Mouse (Mus musculus): ENCODE results near the gene Adamts4.
"Not testable (repeated sequence)": the region's sequence is repeated elsewhere in the genome, so short reads cannot be mapped to it uniquely, and the experiment has no call there.

The Adamts4 gene

GRCm38 (mm10) chr1:171231844-171232243, 18.4 kb upstream of the Adamts4 start:
- no peak for DNase-seq (ENCODE audit: low read depth, low spot score)

DNA sequence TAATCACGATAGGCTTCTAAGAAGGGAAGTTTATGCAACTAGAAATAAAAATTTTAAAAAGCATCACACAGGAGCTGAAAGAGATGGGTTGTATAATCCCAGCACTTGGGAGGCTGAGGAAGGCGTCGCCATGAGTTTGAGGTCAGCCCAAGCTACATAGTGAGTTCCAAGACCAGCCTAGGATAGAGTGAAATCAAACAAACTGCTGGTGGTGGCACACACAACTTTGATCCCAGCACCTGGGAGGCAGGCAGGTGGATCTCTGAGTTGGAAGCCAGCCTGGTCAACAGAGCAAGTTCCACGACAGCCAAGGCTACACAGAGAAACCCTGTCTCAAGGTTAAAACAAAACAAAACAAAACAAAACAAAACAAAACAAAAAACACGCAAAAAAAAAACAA, 17.9 kb upstream of the Adamts4 start:
- no peak for DNase-seq (ENCODE audit: low read depth, low spot score)

- DNase-seq (ENCODE audit: low read depth, low spot score), result no peak
Measured at GRCm38 (mm10) chr1:171232800-171233730, 17.2 kb upstream of the Adamts4 start.

GRCm38 (mm10) chr1:171234126-171234525, 16.1 kb upstream of the Adamts4 start, which contains the start of gene Fcer1g:
Fcer1g (minus strand) TSS chr1:171234365.
- no peak for DNase-seq (ENCODE audit: low read depth, low spot score)

- no peak for DNase-seq (ENCODE audit: low read depth, low spot score)
Measured at GRCm38 (mm10) chr1:171234538-171234937, 15.7 kb upstream of the Adamts4 start.

- no peak for DNase-seq (ENCODE audit: low read depth, low spot score)
Measured at GRCm38 (mm10) chr1:171235791-171236190, 14.4 kb upstream of the Adamts4 start.

DNA sequence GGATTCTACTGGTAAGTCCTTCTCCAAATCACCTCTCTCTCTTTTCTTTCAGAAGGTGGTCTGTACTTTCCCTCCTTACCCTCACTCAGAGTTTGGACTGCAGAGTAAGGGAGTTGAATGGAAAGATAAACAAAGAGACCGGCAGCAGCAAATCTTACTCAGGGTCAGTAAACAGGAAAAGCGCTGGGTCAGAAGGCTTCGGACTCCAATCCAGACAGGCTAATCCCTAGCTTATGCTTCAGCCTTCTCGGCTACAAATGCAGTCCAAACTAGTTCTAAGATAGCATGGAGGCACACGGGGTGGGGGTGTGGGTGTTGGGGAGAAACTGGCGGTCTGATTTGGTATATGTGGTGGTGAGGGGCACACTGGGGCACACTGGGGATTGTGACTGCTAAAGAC, 12.8 kb upstream of the Adamts4 start:
- DNase-seq (ENCODE audit: low read depth, low spot score), result no peak

DNA sequence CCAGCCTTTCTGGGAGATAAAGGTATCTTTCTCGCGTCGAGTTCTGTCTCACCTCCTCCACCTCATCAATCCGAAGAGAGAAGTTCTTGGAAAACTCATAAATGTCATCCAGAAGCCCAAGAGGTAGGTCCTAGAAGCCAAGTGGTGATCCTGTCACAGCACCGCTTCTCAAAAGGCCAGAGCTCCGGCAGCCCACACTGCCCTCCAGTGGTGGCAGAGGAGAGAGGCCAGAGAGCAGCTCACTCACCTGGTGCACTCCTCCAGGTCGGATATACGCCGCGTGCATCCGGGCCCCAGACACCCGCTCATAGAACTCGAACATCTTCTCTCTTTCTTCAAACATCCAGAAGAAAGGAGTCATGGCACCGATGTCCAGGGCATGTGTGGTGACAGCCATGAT, 11.8 kb upstream of the Adamts4 start:
- DNase-seq (ENCODE audit: low read depth, low spot score), result peak; percentile 89

GRCm38 (mm10) chr1:171239992-171240744, 10.1 kb upstream of the Adamts4 start:
- no peak for DNase-seq (ENCODE audit: low read depth, low spot score)

GRCm38 (mm10) chr1:171240911-171241310, 9.3 kb upstream of the Adamts4 start:
- DNase-seq (ENCODE audit: low read depth, low spot score), result no peak

GRCm38 (mm10) chr1:171241952-171242351, 8.3 kb upstream of the Adamts4 start:
- not testable (repeated sequence) for DNase-seq (ENCODE audit: low read depth, low spot score)

- DNase-seq (ENCODE audit: low read depth, low spot score), result no peak
Measured at GRCm38 (mm10) chr1:171245353-171245752, 4.9 kb upstream of the Adamts4 start.

GRCm38 (mm10) chr1:171246709-171247452, 3.3 kb upstream of the Adamts4 start:
- peak; percentile 99 for DNase-seq (ENCODE audit: low read depth, low spot score)

DNA sequence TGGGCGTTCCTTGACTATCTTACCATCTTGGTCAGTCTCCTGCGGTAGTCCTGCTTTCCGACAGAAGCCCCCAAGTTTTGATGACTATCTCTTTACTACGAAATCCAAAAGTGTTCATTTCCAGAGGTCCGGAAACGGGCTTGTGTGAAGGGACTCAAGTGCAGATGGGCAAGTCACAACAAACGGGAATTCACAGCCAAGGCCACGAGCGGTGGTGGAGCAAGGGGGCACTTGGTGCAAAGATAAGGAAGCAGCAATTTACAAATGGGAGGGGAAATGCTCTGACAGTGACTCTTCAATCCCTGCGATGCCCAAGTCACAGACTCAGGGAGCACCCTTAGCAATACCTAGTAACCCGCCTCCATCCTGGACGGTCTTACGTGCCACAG, 2.8 kb upstream of the Adamts4 start:
- DNase-seq (ENCODE audit: low read depth, low spot score), result no peak

GRCm38 (mm10) chr1:171247916-171248315, 2.3 kb upstream of the Adamts4 start:
- peak; percentile 40 for DNase-seq (ENCODE audit: low read depth, low spot score)

DNA sequence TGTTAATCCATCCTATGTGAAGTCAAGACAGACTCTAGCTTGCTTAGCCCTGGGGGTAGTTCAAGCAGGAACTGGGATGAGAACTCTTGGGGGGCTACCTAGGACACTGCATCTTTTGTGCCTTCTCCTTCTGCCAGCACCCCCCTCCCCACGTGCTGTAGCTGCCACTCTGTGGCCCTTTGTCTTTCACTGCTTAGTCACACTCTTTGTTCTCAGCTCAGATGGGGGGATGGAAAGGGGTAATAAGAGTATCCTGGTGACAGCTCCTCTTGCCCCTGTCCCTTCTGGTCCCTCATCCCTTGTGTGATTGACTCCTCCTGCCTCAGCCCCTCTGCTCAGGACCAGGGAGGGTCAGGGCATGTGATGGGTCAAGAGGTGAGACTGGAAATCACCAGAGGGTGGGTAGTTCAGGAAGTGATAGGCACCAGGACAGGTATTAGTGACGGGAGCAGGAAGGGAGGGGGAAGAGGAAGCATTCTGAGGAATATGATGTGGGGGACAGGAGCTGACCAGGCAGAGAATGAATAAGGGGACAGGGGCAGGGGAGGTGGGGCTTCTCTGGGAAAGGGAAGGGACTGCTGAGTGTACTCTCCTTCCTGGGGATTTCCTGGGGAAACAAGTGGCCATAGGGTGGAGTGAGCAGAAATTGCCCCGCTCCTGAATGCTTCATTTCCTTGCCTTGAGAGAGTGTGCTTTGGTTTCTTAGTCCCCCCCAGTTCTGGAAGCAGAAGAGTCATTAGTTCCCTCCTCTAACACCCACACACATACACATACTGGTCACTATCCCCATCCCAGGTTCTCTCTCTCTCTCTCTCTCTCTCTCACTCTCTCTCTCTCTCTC, 1.6 kb upstream of the Adamts4 start:
- peak; percentile 44 for DNase-seq (ENCODE audit: low read depth, low spot score)

- DNase-seq (ENCODE audit: low read depth, low spot score), result no peak
Measured at GRCm38 (mm10) chr1:171250680-171251593, 716 bp downstream of the Adamts4 start, which contains the start of gene Ndufs2. Ndufs2 (minus strand) TSS chr1:171251388.

- DNase-seq (ENCODE audit: low read depth, low spot score), result peak; percentile 55
Measured at GRCm38 (mm10) chr1:171251594-171252324, 1.5 kb downstream of the Adamts4 start.

DNA sequence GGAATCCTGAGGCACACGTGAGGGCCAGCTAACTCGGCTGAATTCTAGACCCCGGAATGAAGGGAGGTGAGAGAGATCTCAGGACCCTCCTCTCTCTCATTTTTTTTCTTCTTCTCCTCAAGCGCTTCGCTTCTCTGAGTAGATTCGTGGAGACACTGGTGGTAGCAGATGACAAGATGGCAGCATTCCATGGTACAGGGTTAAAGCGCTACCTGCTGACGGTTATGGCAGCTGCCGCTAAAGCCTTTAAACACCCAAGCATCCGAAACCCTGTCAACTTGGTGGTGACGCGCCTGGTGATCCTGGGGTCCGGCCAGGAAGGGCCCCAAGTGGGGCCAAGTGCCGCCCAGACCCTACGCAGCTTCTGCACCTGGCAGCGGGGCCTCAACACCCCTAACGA, 2.2 kb downstream of the Adamts4 start:
- no peak for DNase-seq (ENCODE audit: low read depth, low spot score)

Measured in ES-CJ7 (cell line).